Mouse (Mus musculus): ENCODE measurements at regions not wholly inside any gene's neighbourhood (a gene's known extent, or its start where the extent isn't known, plus 50 kb on each side); places are given as distances from the start of the nearest gene placed in this dataset.

DNA sequence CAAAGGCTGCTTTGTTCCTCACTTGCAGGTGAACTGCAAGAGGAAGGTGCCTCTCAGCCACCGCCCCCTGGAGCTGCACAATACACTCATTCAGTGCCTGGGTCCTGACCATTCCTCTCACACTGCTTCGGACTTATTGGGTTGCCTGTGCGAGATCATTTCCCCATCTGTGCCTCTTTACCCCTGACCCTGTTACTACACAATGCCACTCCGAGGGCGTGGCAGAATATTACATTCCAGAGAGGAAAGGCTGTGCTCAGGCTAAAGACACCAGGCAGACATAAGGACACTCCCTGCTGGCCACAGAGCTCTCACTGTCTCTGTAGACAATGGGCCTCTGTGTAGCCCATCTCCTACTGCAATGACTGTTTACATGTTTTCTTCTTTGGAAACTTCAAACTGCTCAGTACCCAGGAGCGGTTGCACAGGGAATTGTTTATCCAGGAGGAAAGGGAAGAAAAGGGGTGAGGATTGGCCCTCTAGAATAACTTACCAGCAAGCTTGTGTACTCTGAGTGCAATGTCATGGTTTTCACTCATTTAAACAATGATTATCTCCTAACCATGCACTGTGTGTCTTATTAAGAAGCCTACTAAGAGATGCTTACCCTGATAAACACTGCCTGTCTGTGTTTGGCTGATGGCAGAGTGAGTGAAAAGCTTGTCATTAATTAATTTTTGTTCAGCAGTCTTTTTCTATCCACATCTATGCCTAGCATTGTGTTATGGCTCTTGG lies 283.1 kb upstream of the Gm10192 start:
- TF ChIP-seq POLR2A (IDR thresholded peaks at IDR 0.05; ENCODE audit: extremely low read depth, insufficient read depth, low read length), result no peak
- TF ChIP-seq CTCF (IDR thresholded peaks at IDR 0.05; ENCODE audit: low read depth, low read length), result no peak
